Mouse (Mus musculus) stomach, embryonic 15.5 days (tissue): Measurements from ENCODE around the gene Sf3a2. TPM values are rescaled to one million over a fixed set of nuclear protein-coding genes. Genes with fewer than 3 reads are reported as not detected.

Experiments used
- ATAC-seq: fragments of 200-750 bp; cut with Nextera tagmentation; 2 replicates; pipeline ENCODE4 v1.8.0; 2017; ENCODE audit warnings: low read depth, moderate number of reproducible peaks, moderate TSS enrichment; ENCODE audit not compliant: insufficient read depth, low FRiP score
- H3K27ac ChIP-seq: fragments of 300-500 bp; sonication (generic); 2 replicates; pipeline ENCODE4 v1.5.1; 2015; ENCODE audit warnings: mild to moderate bottlenecking, inconsistent platforms
- H3K27me3 ChIP-seq: fragments of 300-500 bp; sonication (generic); replicated peaks from 2 replicates; pipeline ENCODE4 v1.6.1; 2015; ENCODE audit warnings: inconsistent platforms
- H3K36me3 ChIP-seq: fragments of 300-500 bp; sonication (generic); 2 replicates; pipeline ENCODE4 v1.6.1; 2015; ENCODE audit warnings: inconsistent platforms
- H3K4me1 ChIP-seq: fragments of 300-500 bp; sonication (generic); 2 replicates; pipeline ENCODE4 v1.6.1; 2015; ENCODE audit warnings: inconsistent platforms
- H3K4me2 ChIP-seq: fragments of 300-500 bp; sonication (generic); 2 replicates; pipeline ENCODE4 v1.6.1; 2015; ENCODE audit warnings: mild to moderate bottlenecking, inconsistent platforms
- H3K4me3 ChIP-seq: fragments of 300-500 bp; sonication (generic); replicated peaks from 2 replicates; pipeline ENCODE4 v1.5.1; 2015; ENCODE audit warnings: inconsistent platforms
- H3K9ac ChIP-seq: fragments of 300-500 bp; sonication (generic); 2 replicates; pipeline ENCODE4 v1.6.1; 2015; ENCODE audit warnings: inconsistent platforms
- H3K9me3 ChIP-seq: fragments of 300-500 bp; sonication (generic); 2 replicates; pipeline ENCODE4 v1.6.1; 2016; ENCODE audit warnings: inconsistent platforms
- WGBS: fragments of 180-500 bp; shearing (Covaris S2); methylation state at CpG from one replicate; pipeline ENCODE4 v1.1.7; 2015; 5-methylcytosine and 5-hydroxymethylcytosine counted together
- polyA plus RNA-seq: library from polyadenylated mRNA; unstranded; fragments of >200 nt; fragmentation: Nextera tagmentation; extraction: Ambion mirVana; gene quantifications from 2 replicates; pipeline ENCODE4 v1.2.1, GENCODE M21; 2015

Sf3a2 gene
- polyA plus RNA-seq, 1 experiment from 2014 or later: 52.6 TPM

DNA sequence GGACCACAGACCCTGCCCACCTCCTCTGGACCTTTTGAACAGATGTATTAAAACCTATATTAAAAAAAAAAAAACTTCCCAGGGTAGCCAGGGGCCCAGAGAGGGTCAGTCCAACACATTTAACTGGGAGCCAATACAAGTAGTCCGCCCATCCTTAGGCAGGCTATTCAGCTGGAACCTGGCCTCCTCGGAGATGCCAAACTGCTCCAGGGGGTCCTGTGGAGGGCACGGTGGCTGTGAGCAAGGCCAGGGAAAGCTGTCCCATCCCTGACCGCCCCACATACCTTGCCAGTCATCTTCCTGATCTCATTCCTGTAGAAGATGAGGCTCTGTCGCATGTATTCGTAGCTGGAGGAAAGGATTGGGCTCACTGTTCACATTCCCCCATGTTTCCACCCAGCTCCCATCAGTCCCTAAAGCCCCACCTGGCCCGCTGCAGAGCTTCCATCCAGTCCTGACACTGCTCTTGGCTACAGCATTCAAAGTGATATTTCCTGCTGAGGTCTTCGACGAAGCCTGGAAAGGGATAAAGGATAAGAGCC, 1.6 kb upstream of the Sf3a2 start:
- Histone ChIP-seq H3K27ac (no peak overlapping the region), H3K36me3 (peaks cover 30% of the 10 kb centered on the region), H3K4me2 (peak overlapping the region; percentile 84), H3K9ac (no peak overlapping the region), H3K4me1 (peaks cover 27% of the 10 kb centered on the region), H3K4me3 (peak overlapping the region; percentile 79), H3K9me3 (no peaks in the 10 kb centered on the region), H3K27me3 (no peaks in the 10 kb centered on the region)
- 82% methylated on average over 9 of the region's 9 CpGs for WGBS
- no peak for ATAC-seq

DNA sequence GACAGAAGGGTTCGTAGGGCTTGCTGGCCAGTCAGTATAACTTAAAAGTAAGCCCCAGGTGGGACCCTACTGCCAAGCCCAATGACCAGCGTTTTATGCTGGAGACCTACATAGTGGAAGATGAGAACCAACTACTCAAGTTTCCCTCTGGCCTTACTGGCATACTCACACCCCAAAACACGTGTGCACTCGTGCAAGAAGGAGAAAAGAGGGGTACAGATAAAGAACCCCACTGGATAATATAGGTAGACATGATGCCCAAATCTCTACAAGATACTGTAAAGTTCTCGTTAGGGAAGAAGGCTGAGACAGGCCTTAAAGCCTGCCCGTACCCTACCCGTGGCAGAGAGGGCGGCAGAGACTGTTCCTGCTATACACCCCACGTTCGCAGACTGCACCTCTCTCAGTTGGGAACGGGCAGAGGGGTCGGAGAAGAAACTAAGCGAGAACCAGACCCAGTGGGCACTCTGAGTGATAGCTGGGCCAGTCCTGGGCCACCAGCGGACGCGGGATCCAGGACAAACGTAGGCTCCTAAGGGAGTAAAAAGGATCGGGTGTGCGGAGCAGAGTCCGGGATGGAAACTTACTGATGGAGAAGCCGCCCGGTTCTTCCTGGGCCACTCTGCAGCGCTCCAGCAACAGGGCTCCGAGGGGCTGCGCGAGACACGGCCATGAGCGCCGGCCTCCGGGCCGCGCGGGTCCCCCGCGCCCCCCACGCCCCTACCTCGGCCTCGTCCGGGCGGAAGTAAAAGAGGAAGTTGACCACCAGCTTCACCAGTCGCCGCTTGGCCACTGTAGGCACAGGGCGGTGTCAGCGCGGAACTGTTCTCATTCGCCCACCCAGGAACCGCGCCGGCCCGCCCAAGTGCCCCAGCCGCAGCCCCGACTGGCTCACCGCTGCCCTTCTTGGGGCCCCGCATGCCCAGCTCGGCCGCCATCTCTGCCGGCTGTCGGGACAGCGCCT, 530 bp upstream of the Sf3a2 start:
- peak; percentile 70 for ATAC-seq
- H3K4me3 ChIP-seq: peak overlapping the region; percentile 79
- 1% methylated on average over 59 of the region's 59 CpGs for WGBS
- peaks cover 21% of the 10 kb centered on the region for H3K4me1 ChIP-seq
- no peaks in the 10 kb centered on the region for H3K27me3 ChIP-seq
- H3K9me3 ChIP-seq: no peaks in the 10 kb centered on the region
- peak overlapping the region; percentile 84 for H3K4me2 ChIP-seq
- peak overlapping the region; percentile 99 for H3K27ac ChIP-seq
- peak overlapping the region; percentile 84 for H3K9ac ChIP-seq
- peaks cover 35% of the 10 kb centered on the region for H3K36me3 ChIP-seq

DNA sequence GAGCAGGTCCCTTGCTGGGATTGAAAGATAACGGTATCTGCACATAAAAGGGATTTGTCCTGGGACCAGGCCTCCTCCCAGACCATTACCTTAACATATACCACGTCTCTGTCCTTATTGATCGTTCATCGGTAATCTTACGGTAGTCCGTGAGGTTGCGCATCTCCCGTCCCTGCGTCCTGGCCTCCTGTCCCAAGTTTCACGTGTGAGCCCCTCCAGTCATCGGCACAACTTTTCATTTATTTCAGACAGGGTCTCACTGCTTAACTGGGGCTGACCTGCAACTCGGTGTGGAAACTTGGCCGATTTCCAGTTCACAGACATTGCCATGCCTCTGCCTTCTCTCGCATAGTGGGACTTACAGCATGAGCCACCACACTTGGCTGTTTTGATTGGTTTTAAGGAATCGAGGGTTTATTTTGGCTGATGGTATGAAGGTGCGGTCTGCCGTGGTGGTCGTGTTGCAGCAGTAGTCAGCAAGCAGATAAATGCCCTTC, 1.1 kb downstream of the Sf3a2 start:
- Histone ChIP-seq H3K27ac (peak overlapping the region; percentile 99), H3K36me3 (peaks cover 47% of the 10 kb centered on the region), H3K27me3 (no peaks in the 10 kb centered on the region), H3K9ac (peak overlapping the region; percentile 97), H3K4me3 (peak overlapping the region; percentile 79), H3K9me3 (no peaks in the 10 kb centered on the region), H3K4me1 (peaks cover 20% of the 10 kb centered on the region), H3K4me2 (peak overlapping the region; percentile 81)
- ATAC-seq: no peak
- WGBS: under 1% methylated on average over 18 of the region's 18 CpGs

DNA sequence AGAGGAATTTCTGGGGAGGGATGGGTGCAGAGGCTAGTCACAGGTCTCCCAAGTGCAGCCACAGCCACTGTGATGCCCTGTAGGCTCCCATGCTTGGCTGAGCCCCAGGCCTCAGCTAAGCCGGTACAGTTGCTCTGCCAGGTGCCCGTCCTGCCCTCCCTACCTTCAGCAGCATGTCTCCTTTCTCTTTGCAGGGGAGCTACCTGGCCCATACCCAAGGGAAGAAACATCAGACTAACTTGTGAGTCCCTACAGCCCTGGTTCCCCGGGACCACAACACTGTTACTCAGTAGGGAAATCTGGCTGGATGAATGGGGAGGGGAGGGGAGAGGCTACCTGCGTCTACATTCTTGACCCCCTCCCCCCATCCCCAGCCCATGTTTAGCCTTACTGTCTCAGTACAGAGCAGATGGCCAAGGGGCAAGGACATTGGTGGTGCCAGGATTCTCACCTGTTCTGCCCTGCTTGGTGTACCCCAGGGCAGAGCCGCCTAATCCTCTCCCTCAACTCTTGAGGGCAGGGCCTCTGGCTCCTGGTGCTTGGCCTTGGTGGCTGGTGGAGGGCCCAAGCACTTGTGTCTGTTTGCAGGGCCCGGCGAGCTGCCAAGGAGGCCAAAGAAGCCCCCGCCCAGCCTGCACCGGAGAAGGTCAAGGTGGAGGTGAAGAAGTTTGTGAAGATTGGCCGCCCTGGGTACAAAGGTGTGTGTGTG, 4.4 kb downstream of the Sf3a2 start:
- no peak for ATAC-seq
- Histone ChIP-seq H3K4me2 (no peak overlapping the region), H3K9ac (no peak overlapping the region), H3K4me3 (no peak overlapping the region), H3K27ac (no peak overlapping the region), H3K36me3 (peaks cover 42% of the 10 kb centered on the region), H3K9me3 (no peaks in the 10 kb centered on the region), H3K27me3 (no peaks in the 10 kb centered on the region), H3K4me1 (peaks cover 30% of the 10 kb centered on the region)
- 90% methylated on average over 10 of the region's 10 CpGs for WGBS

DNA sequence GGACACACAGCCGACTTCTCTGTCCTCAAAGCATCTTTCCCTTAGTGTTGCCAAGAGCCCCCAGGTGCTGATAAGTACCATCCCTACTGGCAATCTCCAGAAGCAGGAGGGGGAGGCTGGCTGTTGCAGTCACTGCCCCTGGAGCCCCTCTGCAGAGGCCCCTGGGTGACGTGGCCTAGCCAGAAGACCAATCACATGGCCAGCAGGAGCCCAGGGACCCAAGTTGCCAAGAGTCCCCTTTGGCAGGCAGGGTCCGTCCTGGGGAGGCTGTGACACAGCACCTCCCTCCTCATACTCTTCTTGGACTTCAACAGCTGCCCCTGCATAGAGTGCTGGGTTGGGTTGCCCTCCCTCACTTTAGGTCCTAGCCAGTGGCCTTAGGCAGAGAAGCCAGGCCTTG, 5.0 kb downstream of the Sf3a2 start:
- Histone ChIP-seq H3K27me3 (peaks cover 1% of the 10 kb centered on the region; the same call in 1 of the 2 replicates), H3K9ac (no peak overlapping the region), H3K36me3 (peaks cover 42% of the 10 kb centered on the region), H3K4me2 (no peak overlapping the region), H3K4me1 (peaks cover 35% of the 10 kb centered on the region), H3K4me3 (no peak overlapping the region), H3K27ac (no peak overlapping the region), H3K9me3 (no peaks in the 10 kb centered on the region)
- ATAC-seq: no peak
- WGBS: 78% methylated on average over 3 of the region's 3 CpGs

DNA sequence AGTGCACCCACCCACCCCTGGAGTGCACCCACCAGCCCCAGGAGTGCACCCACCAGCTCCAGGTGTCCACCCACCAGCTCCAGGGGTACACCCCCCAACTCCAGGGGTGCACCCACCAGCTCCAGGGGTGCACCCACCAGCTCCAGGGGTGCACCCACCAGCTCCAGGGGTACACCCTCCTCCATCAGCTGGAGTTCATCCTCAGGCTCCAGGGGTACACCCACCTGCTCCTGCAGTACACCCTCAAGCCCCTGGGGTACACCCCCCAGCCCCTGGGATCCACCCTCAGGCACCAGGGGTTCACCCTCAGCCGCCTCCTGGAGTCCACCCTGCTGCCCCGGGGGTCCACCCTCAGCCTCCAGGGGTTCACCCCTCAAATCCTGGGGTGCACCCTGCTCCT, 6.3 kb downstream of the Sf3a2 start:
- no peak overlapping the region for H3K4me3 ChIP-seq
- no peak overlapping the region for H3K27ac ChIP-seq
- H3K9ac ChIP-seq: no peak overlapping the region
- H3K4me1 ChIP-seq: peaks cover 49% of the 10 kb centered on the region
- H3K36me3 ChIP-seq: peaks cover 42% of the 10 kb centered on the region
- no peak overlapping the region for H3K4me2 ChIP-seq
- H3K9me3 ChIP-seq: no peaks in the 10 kb centered on the region
- ATAC-seq: no peak
- peaks cover 14% of the 10 kb centered on the region; the same call in 1 of the 2 replicates for H3K27me3 ChIP-seq
- 91% methylated on average over 2 of the region's 2 CpGs for WGBS

DNA sequence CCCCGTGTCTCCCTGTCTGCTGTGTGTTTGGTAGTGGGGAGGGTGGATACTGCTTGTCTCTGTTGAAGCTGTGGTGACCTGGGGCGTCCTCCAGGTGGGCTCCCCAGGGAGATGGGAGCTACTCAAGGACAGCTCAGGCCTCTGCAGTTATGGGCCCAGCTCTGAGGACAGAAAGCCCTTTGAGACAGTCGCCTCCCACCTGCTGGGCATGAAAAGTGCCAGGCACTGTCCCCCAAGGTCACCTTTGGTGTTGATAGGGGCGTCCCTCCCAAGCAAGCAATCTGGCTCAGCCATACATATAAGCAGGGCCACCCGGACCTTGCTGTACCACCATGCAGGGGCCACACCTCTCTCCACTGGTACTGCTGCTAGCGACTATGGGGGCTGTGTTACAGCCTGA, 6.9 kb downstream of the Sf3a2 start, which contains the start of gene Amh:
TSS of gene Amh (plus strand) at position 328 of the 400 bp plus-strand sequence.
- no peak within 1 kb of the TSS for H3K4me3 ChIP-seq
- H3K36me3 ChIP-seq: peaks cover 42% of the 10 kb centered on the region
- WGBS: 67% methylated on average over 6 of the region's 6 CpGs
- no peak within 1 kb of the TSS for H3K27ac ChIP-seq
- peaks cover 15% of the 10 kb centered on the region; the same call in 1 of the 2 replicates for H3K27me3 ChIP-seq
- H3K4me1 ChIP-seq: peaks cover 46% of the 10 kb centered on the region
- no peaks in the 10 kb centered on the region for H3K9me3 ChIP-seq
- no peak for ATAC-seq
- no peak within 1 kb of the TSS for H3K9ac ChIP-seq
- no peak within 1 kb of the TSS; the same call in 1 of the 2 replicates for H3K4me2 ChIP-seq

DNA sequence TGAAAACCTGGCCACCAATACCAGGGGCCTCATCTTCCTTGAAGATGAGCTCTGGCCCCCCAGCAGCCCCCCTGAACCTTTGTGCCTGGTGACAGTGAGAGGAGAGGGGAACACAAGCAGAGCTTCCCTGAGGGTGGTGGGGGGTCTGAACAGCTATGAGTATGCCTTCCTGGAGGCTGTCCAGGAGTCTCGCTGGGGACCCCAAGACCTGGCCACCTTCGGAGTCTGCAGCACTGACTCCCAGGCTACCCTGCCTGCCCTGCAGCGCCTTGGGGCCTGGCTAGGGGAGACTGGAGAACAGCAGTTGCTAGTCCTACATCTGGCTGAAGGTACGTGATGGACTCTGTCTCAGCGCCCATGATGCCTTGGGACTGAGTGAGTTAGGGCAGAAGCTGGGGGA, 7.3 kb downstream of the Sf3a2 start:
- Histone ChIP-seq H3K27me3 (peaks cover 18% of the 10 kb centered on the region; the same call in 1 of the 2 replicates), H3K9ac (no peak overlapping the region)

DNA sequence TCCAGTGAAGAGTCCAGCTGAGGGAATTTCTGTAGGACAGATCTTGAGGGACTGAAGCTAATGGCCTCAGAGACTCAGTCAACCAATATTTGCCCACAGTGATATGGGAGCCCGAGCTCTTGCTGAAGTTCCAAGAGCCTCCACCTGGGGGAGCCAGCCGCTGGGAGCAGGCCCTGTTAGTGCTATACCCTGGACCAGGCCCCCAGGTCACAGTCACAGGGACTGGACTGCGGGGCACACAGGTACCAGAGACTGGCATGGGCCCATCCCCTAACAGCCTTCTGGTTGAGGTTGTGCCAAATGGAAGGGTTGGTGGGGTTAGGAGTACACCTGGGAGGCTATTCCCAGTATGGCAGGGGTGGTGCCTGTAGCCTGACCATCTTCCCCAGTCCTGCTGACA, 7.9 kb downstream of the Sf3a2 start:
- Histone ChIP-seq H3K4me2 (peak overlapping the region; percentile 92; the same call in 1 of the 2 replicates), H3K27ac (no peak overlapping the region), H3K27me3 (peaks cover 22% of the 10 kb centered on the region; the same call in 1 of the 2 replicates), H3K9ac (no peak overlapping the region), H3K4me1 (peaks cover 45% of the 10 kb centered on the region), H3K36me3 (peaks cover 42% of the 10 kb centered on the region), H3K4me3 (no peak overlapping the region), H3K9me3 (no peaks in the 10 kb centered on the region)
- WGBS: 18% methylated on average over 3 of the region's 3 CpGs
- ATAC-seq: peak; percentile 40; the same call in 1 of the 2 replicates

More for the DNA sequence above, 7.3 kb downstream of the Sf3a2 start:
- Histone ChIP-seq H3K4me3 (no peak overlapping the region), H3K4me1 (peaks cover 45% of the 10 kb centered on the region), H3K36me3 (peaks cover 42% of the 10 kb centered on the region), H3K27ac (no peak overlapping the region), H3K4me2 (no peak overlapping the region), H3K9me3 (no peaks in the 10 kb centered on the region)
- 67% methylated on average over 5 of the region's 5 CpGs for WGBS
- ATAC-seq: no peak

DNA sequence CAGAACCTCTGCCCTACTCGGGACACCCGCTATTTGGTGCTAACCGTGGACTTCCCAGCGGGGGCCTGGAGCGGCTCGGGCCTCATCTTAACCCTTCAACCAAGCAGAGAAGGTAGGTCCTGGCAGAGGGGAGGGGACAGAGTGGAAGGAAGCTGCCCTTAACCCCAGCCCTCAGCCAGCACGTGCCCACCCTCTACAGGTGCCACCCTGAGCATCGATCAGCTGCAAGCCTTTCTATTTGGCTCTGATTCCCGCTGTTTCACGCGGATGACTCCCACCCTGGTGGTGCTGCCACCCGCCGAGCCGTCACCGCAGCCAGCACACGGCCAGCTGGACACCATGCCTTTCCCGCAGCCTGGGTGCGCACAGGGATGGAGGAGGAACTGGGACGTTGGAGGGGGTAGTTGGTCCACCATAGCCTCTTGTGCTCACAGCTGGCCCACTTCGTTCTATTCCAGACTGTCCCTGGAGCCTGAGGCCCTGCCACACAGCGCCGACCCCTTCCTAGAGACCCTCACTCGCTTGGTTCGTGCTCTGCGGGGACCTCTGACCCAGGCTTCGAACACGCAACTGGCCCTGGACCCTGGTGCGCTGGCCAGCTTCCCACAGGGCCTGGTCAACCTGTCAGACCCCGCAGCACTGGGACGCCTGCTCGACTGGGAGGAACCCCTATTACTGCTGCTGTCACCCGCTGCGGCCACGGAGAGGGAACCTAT, 8.5 kb downstream of the Sf3a2 start:
- H3K36me3 ChIP-seq: peaks cover 36% of the 10 kb centered on the region
- peaks cover 45% of the 10 kb centered on the region for H3K4me1 ChIP-seq
- H3K27ac ChIP-seq: peak overlapping the region; percentile 78
- peak overlapping the region; percentile 46 for H3K4me3 ChIP-seq
- no peaks in the 10 kb centered on the region for H3K9me3 ChIP-seq
- H3K9ac ChIP-seq: peak overlapping the region; percentile 43; the same call in 1 of the 2 replicates
- H3K4me2 ChIP-seq: peak overlapping the region; percentile 92
- no peak for ATAC-seq
- 48% methylated on average over 34 of the region's 34 CpGs for WGBS
- H3K27me3 ChIP-seq: peaks cover 22% of the 10 kb centered on the region; the same call in 1 of the 2 replicates
